ENCODE assay signal across 8 mouse cellular contexts in genomic region chr4:63558407-63559081, GRCm38 (mm10). TPM values are rescaled to one million over a fixed set of nuclear protein-coding genes. Genes with fewer than 3 reads are reported as not detected.
DNase-seq lines count a peak whose midpoint lies in the region; ATAC-seq and TF ChIP-seq lines count a peak whose summit lies in the region.

TSS of gene Tmem268 (plus strand) at chr4:63558781.

- H3K4me1 ChIP-seq in embryonic facial prominence, embryonic 13.5 days: peaks cover 48% of the 10 kb centered on the region
- peaks cover 10% of the 10 kb centered on the region for H3K4me1 ChIP-seq in heart, adult 2 months (ENCODE audit: control insufficient read depth, insufficient read depth, low read length)
- H3K4me1 ChIP-seq in kidney, adult 2 months (ENCODE audit: control insufficient read depth, insufficient read depth, low read length): peaks cover 39% of the 10 kb centered on the region
- peaks cover 33% of the 10 kb centered on the region for H3K4me1 ChIP-seq in liver, adult 2 months (ENCODE audit: control insufficient read depth, insufficient read depth, low read length)

- TF ChIP-seq POLR2A in heart, adult 2 months (IDR thresholded peaks at IDR 0.05; ENCODE audit: insufficient read depth, low read depth, low read length): peak; percentile 61
- TF ChIP-seq POLR2A in kidney, adult 2 months (IDR thresholded peaks at IDR 0.05; ENCODE audit: low read depth, low read length): no peak
- TF ChIP-seq POLR2A in liver, adult 2 months (IDR thresholded peaks at IDR 0.05; ENCODE audit: extremely low read depth, insufficient read depth, low read length): peak; percentile 22; the same call in 1 of the 2 replicates

- H3K27ac ChIP-seq in embryonic facial prominence, embryonic 13.5 days: peak within 1 kb of the TSS; percentile 78
- H3K27ac ChIP-seq in heart, adult 2 months: peak within 1 kb of the TSS; percentile 94
- H3K27ac ChIP-seq in kidney, adult 2 months (ENCODE audit: insufficient read depth, low read depth, low read length): peak within 1 kb of the TSS; percentile 89
- peak within 1 kb of the TSS; percentile 59 for H3K27ac ChIP-seq in liver, adult 2 months (replicated peaks; ENCODE audit: insufficient read depth, low read depth, low read length)

- H3K4me3 ChIP-seq in embryonic facial prominence, embryonic 13.5 days: peak within 1 kb of the TSS; percentile 67
- peak within 1 kb of the TSS; percentile 94 for H3K4me3 ChIP-seq in heart, adult 2 months
- peak within 1 kb of the TSS; percentile 98 for H3K4me3 ChIP-seq in kidney, adult 2 months (ENCODE audit: insufficient read depth, low read depth, low read length)
- peak within 1 kb of the TSS; percentile 67 for H3K4me3 ChIP-seq in liver, adult 2 months (ENCODE audit: insufficient read depth, low read depth, low read length)

- no peaks in the 10 kb centered on the region for H3K27me3 ChIP-seq in embryonic facial prominence, embryonic 13.5 days
- no peaks in the 10 kb centered on the region for H3K27me3 ChIP-seq in heart, adult 2 months (ENCODE audit: control insufficient read depth, insufficient read depth, low read length)
- H3K27me3 ChIP-seq in kidney, adult 2 months (replicated peaks; ENCODE audit: control insufficient read depth, insufficient read depth, low read length): no peaks in the 10 kb centered on the region
- H3K27me3 ChIP-seq in liver, adult 2 months (ENCODE audit: control insufficient read depth, insufficient read depth, low read length): no peaks in the 10 kb centered on the region

- peak; percentile 80 to 87 for DNase-seq in B cell, adult 2 months
- peak; percentile 84 to 89 for DNase-seq in adrenal gland, postnatal 36 days
- peak; percentile 90 to 92 for DNase-seq in heart, adult 2 months
- peak; percentile 77 for DNase-seq in kidney, adult 2 months
- peak; percentile 39 for DNase-seq in liver, adult 2 months (ENCODE audit: extremely low read depth, low read depth, low spot score)
- DNase-seq in monocyte, adult 2 months (ENCODE audit: low read depth in 1 of 2, low spot score in 2 of 2): peak; percentile 37 to 71
- DNase-seq in spleen, postnatal 14 days (ENCODE audit: low spot score in 2 of 2): peak; percentile 50 to 70

- H3K9ac ChIP-seq in embryonic facial prominence, embryonic 13.5 days: peak within 1 kb of the TSS; percentile 88
- peak within 1 kb of the TSS; percentile 87 for H3K9ac ChIP-seq in heart, adult 2 months (ENCODE audit: low read depth, low read length)
- peak within 1 kb of the TSS; percentile 82 for H3K9ac ChIP-seq in liver, adult 2 months (ENCODE audit: low read depth, low read length)

- ATAC-seq in embryonic facial prominence, embryonic 13.5 days (ENCODE audit: insufficient number of reproducible peaks, insufficient read depth, low FRiP score, low TSS enrichment, low read depth): peak; percentile 64; the same call in 1 of the 2 replicates

- TF ChIP-seq CTCF in heart, adult 2 months (IDR thresholded peaks at IDR 0.05): peak; percentile 53
- no peak for TF ChIP-seq CTCF in kidney, adult 2 months (conservative IDR thresholded peaks at IDR 0.05; ENCODE audit: insufficient read depth, insufficient read length, low read depth, low read length)
- peak; percentile 20 for TF ChIP-seq CTCF in liver, adult 2 months (IDR thresholded peaks at IDR 0.05; ENCODE audit: low read depth, low read length)

- under 1% methylated on average over 74 of the region's 81 CpGs for WGBS in embryonic facial prominence, embryonic 13.5 days
- under 1% methylated on average over 77 of the region's 81 CpGs for WGBS in heart, adult 2 months
- 1% methylated on average over 80 of the region's 81 CpGs for WGBS in kidney, adult 2 months
- under 1% methylated on average over 81 of the region's 81 CpGs for WGBS in liver, adult 2 months

- H3K9me3 ChIP-seq in embryonic facial prominence, embryonic 13.5 days: no peaks in the 10 kb centered on the region

- peak within 1 kb of the TSS; percentile 78 for H3K4me2 ChIP-seq in embryonic facial prominence, embryonic 13.5 days

- H3K36me3 ChIP-seq in embryonic facial prominence, embryonic 13.5 days: peaks cover 20% of the 10 kb centered on the region
- H3K36me3 ChIP-seq in heart, adult 2 months (ENCODE audit: control insufficient read depth, insufficient read depth, low read length): no peaks in the 10 kb centered on the region; the same call in 1 of the 2 replicates
- H3K36me3 ChIP-seq in kidney, adult 2 months (ENCODE audit: control insufficient read depth, insufficient read depth, low read length): no peaks in the 10 kb centered on the region
- H3K36me3 ChIP-seq in liver, adult 2 months (ENCODE audit: control insufficient read depth, insufficient read depth, low read length): 0 out of 2 replicates have a peak, but pooled peaks cover under 1% of the 10 kb centered on the region

- intact Hi-C loops in heart, adult 2 months (cut with DNase I): loop anchor here (1.0 to 10.0 kb wide), 4 partner anchors 13 to 1034 kb away; partner anchors contain the start of genes 4933430I17Rik and Pole3

- no peak for TF ChIP-seq EP300 in heart, adult 2 months (IDR thresholded peaks at IDR 0.05; ENCODE audit: insufficient read depth, low read depth, low read length)

- H3K79me2 ChIP-seq in heart, adult 2 months (replicated peaks; ENCODE audit: control insufficient read depth, insufficient read depth, low read length): no peaks in the 10 kb centered on the region
- H3K79me2 ChIP-seq in liver, adult 2 months (ENCODE audit: control insufficient read depth, insufficient read depth, low read length): no peaks in the 10 kb centered on the region

RNA-seq across cellular contexts. Expression of gene Tmem268, which starts in this region (rescaled TPM):
- 10 to 100 TPM in 1 of 2 experiments, 1 to 10 TPM in 1; 8.2 to 17.6 TPM for total RNA-seq in adrenal gland, postnatal 36 days (2021)
- polyA plus RNA-seq in embryonic facial prominence, embryonic 13.5 days (2015; fragmentation: Nextera tagmentation; extraction: Ambion mirVana): 10.7 and 11.1 TPM in 2 replicates
- 10 to 100 TPM; 10.9 to 11.0 TPM for total RNA-seq in heart, adult 2 months (2021)
- polyA plus RNA-seq in heart, adult 2 months (2012; rRNA removed): 8.3 and 13.0 TPM in 2 replicates
- polyA plus RNA-seq in kidney, adult 2 months (2012; rRNA removed): 9.1 and 10.1 TPM in 2 replicates
- 2.9 and 4.4 TPM in 2 replicates for total RNA-seq in liver, adult 2 months (2014; rRNA removed)
- 4.0 and 4.7 TPM in 2 replicates for polyA plus RNA-seq in liver, adult 2 months (2012; rRNA removed)

Comparison
In these comparisons a context has a peak if more than half of its experiments do, and no peak if none do; other contexts are left out.
1. Peak in every context shown above with its lines: DNase-seq, ATAC-seq, H3K4me3 ChIP-seq and H3K27ac ChIP-seq.
2. DNase-seq: peak in every context shown above with its lines; median percentile 91 in heart, adult 2 months; 86 in adrenal gland, postnatal 36 days; 84 in B cell, adult 2 months; 77 in kidney, adult 2 months; 60 in spleen, postnatal 14 days; 54 in monocyte, adult 2 months; 39 in liver, adult 2 months.